Mouse (Mus musculus) adrenal gland, postnatal 36 days (tissue): ENCODE results near the gene Vmn1r113. TPM values are rescaled to one million over a fixed set of nuclear protein-coding genes. Genes with fewer than 3 reads are reported as not detected.
"Not testable (repeated sequence)": the region's sequence is repeated elsewhere in the genome, so short reads cannot be mapped to it uniquely, and the experiment has no call there.

Experiments
- DNase-seq, 2 experiments: peaks; one replicate each; pipeline ENCODE4 v3.0.0; 2021; ENCODE audit warnings: mixed read lengths in 1 of 2
- long read RNA-seq, 2 experiments: library from polyadenylated mRNA; stranded (forward); transcript quantifications; one replicate each; pipeline ENCODE4 v2.0.0; 2021; ENCODE audit warnings: borderline sequencing depth in 2 of 2
- total RNA-seq, 2 experiments: library from RNA; stranded (reverse); gene quantifications; 2 replicates each; pipeline ENCODE4 v1.2.3; 2021

The Vmn1r113 gene
- total RNA-seq, result not detected
- long read RNA-seq, experiment 1, result 0 reads
- long read RNA-seq, experiment 2, result 0 reads

GRCm38 (mm10) chr7:20786985-20787384 lies at the start of gene Vmn1r113:
TSS of gene Vmn1r113 (plus strand) at chr7:20787285.
- DNase-seq, result not testable (repeated sequence)

- not testable (repeated sequence) for DNase-seq
Observed at GRCm38 (mm10) chr7:20770885-20771284, 16.2 kb upstream of the Vmn1r113 start, which contains the start of gene Vmn1r112. TSS of gene Vmn1r112 (plus strand) at chr7:20771185.

DNA sequence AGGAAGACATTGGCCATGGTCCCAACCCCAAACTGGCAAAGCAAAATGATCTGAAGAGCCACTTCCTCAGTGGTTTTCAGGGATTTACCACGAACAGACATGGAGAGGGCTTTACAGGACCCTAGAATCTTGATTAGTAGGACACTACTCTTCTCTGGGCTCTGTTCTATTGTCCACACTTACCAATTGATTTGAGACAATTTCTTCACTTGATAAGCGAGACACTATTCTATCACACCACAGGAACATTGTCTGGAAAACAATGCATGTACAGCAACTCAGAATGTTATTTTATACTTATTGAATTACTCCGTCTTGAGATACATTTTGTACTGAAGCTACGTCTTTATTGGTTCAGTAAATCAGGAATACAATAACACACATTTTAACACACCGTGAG lies 25.0 kb downstream of the Vmn1r113 start, which contains the start of gene Vmn1r114:
Vmn1r114 (minus strand) TSS at position 101 of the 400 bp plus-strand sequence.
- not testable (repeated sequence) for DNase-seq

Other genes with a start within 250 kb of the Vmn1r113 start
- gene Gm5726, start 241.5 kb upstream of the Vmn1r113 start, total RNA-seq, result not detected
- gene Gm4141, start 211.0 kb upstream of the Vmn1r113 start, total RNA-seq, result not detected
- gene Gm4513, start 188.3 kb upstream of the Vmn1r113 start, total RNA-seq, result not detected
- not detected for gene Vmn1r107, start 118.4 kb upstream of the Vmn1r113 start, total RNA-seq
- not detected for gene Vmn1r111, start 84.1 kb upstream of the Vmn1r113 start, total RNA-seq
- not detected for gene Gm10668, start 56.7 kb upstream of the Vmn1r113 start, total RNA-seq
- gene Vmn1r112, start 16.1 kb upstream of the Vmn1r113 start, total RNA-seq, result not detected
- gene Vmn1r114, start 24.9 kb downstream of the Vmn1r113 start, total RNA-seq, result not detected
- gene Vmn1r115, start 57.7 kb downstream of the Vmn1r113 start, total RNA-seq, result not detected
- not detected for gene Vmn1r116, start 85.0 kb downstream of the Vmn1r113 start, total RNA-seq
- not detected for gene Vmn1r117, start 96.8 kb downstream of the Vmn1r113 start, total RNA-seq
- gene Vmn1r118, start 125.1 kb downstream of the Vmn1r113 start, total RNA-seq, result not detected
- not detected for gene Vmn1r119, start 225.2 kb downstream of the Vmn1r113 start, total RNA-seq